Mouse (Mus musculus) spleen, adult 2 months (tissue): ENCODE measurements at regions not wholly inside any gene's neighbourhood (a gene's known extent, or its start where the extent isn't known, plus 50 kb on each side); places are given as distances from the start of the nearest gene placed in this dataset.

ENCODE experiments used
- CTCF ChIP-seq: fragments of 200-500 bp; IDR thresholded peaks from 2 replicates; pipeline ENCODE4 v1.5.1; 2011; ENCODE audit warnings: mild to moderate bottlenecking, inconsistent platforms; ENCODE audit not compliant: insufficient read depth, insufficient read length, insufficient replicate concordance; ENCODE audit errors: extremely low read depth
- POLR2A ChIP-seq: fragments of 200-500 bp; IDR thresholded peaks from 2 replicates; pipeline ENCODE4 v1.6.1; 2011; ENCODE audit warnings: low read depth, low read length, inconsistent platforms

DNA sequence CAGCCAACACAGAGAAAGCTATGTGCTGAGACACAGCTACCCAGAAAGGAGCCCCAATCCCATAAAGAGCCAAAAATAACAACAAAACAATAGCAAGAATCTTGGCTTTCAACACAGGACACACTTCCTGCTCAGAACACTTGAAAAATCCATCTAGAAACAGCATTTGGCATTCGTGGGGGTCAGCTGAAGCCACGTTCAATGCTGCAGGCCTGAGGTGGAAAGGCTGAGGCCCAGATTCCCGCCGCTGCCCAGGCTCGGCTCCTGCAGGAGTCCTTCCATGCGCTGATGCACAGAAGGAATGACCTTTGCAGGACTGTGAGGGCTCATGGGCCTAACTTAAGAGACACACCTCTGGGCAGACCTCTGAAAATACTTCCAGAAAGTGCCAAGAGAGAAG is 76.4 kb upstream of the Ctnnb1 start:
- TF ChIP-seq CTCF = no peak
- TF ChIP-seq POLR2A = no peak
